Mouse (Mus musculus) neural tube, embryonic 15.5 days (tissue): ENCODE data around the gene Mrgprx2. TPM values are rescaled to one million over a fixed set of nuclear protein-coding genes. Genes with fewer than 3 reads are reported as not detected.
"Not testable (repeated sequence)": the region's sequence is repeated elsewhere in the genome, so short reads cannot be mapped to it uniquely, and the experiment has no call there.

Experiments
- ATAC-seq: fragments of 200-750 bp; cut with Nextera tagmentation; 2 replicates; pipeline ENCODE4 v1.8.0; 2017; ENCODE audit warnings: mild to moderate bottlenecking, moderate TSS enrichment, moderate library complexity; ENCODE audit not compliant: low FRiP score
- H3K27ac ChIP-seq: fragments of 300-500 bp; sonication (generic); replicated peaks from 2 replicates; pipeline ENCODE4 v1.5.1; 2015; ENCODE audit warnings: mild to moderate bottlenecking, inconsistent platforms
- H3K27me3 ChIP-seq: fragments of 300-500 bp; sonication (generic); replicated peaks from 2 replicates; pipeline ENCODE4 v1.6.1; 2015; ENCODE audit warnings: inconsistent platforms
- H3K36me3 ChIP-seq: fragments of 300-500 bp; sonication (generic); 2 replicates; pipeline ENCODE4 v1.6.1; 2015; ENCODE audit warnings: inconsistent platforms
- H3K4me1 ChIP-seq: fragments of 300-500 bp; sonication (generic); 2 replicates; pipeline ENCODE4 v1.6.1; 2015; ENCODE audit warnings: inconsistent platforms
- H3K4me2 ChIP-seq: fragments of 300-500 bp; sonication (generic); 2 replicates; pipeline ENCODE4 v1.6.1; 2015; ENCODE audit warnings: inconsistent platforms, mild to moderate bottlenecking, moderate library complexity
- H3K4me3 ChIP-seq: fragments of 300-500 bp; sonication (generic); replicated peaks from 2 replicates; pipeline ENCODE4 v1.5.1; 2015; ENCODE audit warnings: mild to moderate bottlenecking, inconsistent platforms
- H3K9ac ChIP-seq: fragments of 300-500 bp; sonication (generic); replicated peaks from 2 replicates; pipeline ENCODE4 v1.6.1; 2015; ENCODE audit warnings: mild to moderate bottlenecking, inconsistent platforms
- H3K9me3 ChIP-seq: fragments of 300-500 bp; sonication (generic); replicated peaks from 2 replicates; pipeline ENCODE4 v1.6.1; 2016; ENCODE audit warnings: inconsistent platforms
- WGBS: fragments of 180-500 bp; shearing (Covaris S2); methylation state at CpG from one replicate; pipeline ENCODE4 v1.1.7; 2015; ENCODE audit warnings: mixed read lengths; 5-methylcytosine and 5-hydroxymethylcytosine counted together
- polyA plus RNA-seq: library from polyadenylated mRNA; unstranded; fragments of >200 nt; fragmentation: Nextera tagmentation; extraction: Ambion mirVana; gene quantifications from 2 replicates; pipeline ENCODE4 v1.2.1, GENCODE M21; 2015

The Mrgprx2 gene
- polyA plus RNA-seq = not detected in 2 replicates

GRCm38 (mm10) chr7:48499221-48499620 is at the start of gene Mrgprx2:
Mrgprx2 (minus strand) TSS chr7:48499321.
- Histone ChIP-seq H3K27ac (no peak within 1 kb of the TSS), H3K4me3 (no peak within 1 kb of the TSS), H3K4me1 (no peaks in the 10 kb centered on the region), H3K9me3 (peaks cover 6% of the 10 kb centered on the region), H3K9ac (no peak within 1 kb of the TSS), H3K36me3 (no peaks in the 10 kb centered on the region), H3K27me3 (no peaks in the 10 kb centered on the region), H3K4me2 (no peak within 1 kb of the TSS)
- ATAC-seq = no peak

- H3K9ac ChIP-seq = no peak within 1 kb of the TSS
- ATAC-seq = no peak
- H3K4me3 ChIP-seq = no peak within 1 kb of the TSS
- no peaks in the 10 kb centered on the region for H3K27me3 ChIP-seq
- 83% methylated on average over 3 of the region's 3 CpGs for WGBS
- peaks cover 12% of the 10 kb centered on the region; the same call in 1 of the 2 replicates for H3K9me3 ChIP-seq
- H3K4me1 ChIP-seq = no peaks in the 10 kb centered on the region
- H3K4me2 ChIP-seq = no peak within 1 kb of the TSS
- H3K36me3 ChIP-seq = no peaks in the 10 kb centered on the region
- H3K27ac ChIP-seq = no peak within 1 kb of the TSS
Observed at GRCm38 (mm10) chr7:48456242-48456641, 42.9 kb downstream of the Mrgprx2 start, which contains the start of gene Mrgprb1. Mrgprb1 (minus strand) TSS chr7:48456342.

- ATAC-seq = no peak
- Histone ChIP-seq H3K27me3 (no peaks in the 10 kb centered on the region), H3K27ac (no peak overlapping the region), H3K4me3 (no peak overlapping the region), H3K9ac (no peak overlapping the region), H3K4me1 (no peaks in the 10 kb centered on the region), H3K4me2 (no peak overlapping the region), H3K36me3 (no peaks in the 10 kb centered on the region), H3K9me3 (peaks cover 10% of the 10 kb centered on the region; the same call in 1 of the 2 replicates)
- WGBS = 57% methylated on average over 3 of the region's 3 CpGs
Observed at GRCm38 (mm10) chr7:48436581-48436980, 62.5 kb downstream of the Mrgprx2 start.

GRCm38 (mm10) chr7:48435936-48436335 is 63.2 kb downstream of the Mrgprx2 start:
- H3K4me2 ChIP-seq, H3K4me3 ChIP-seq, H3K9ac ChIP-seq, H3K36me3 ChIP-seq, H3K27ac ChIP-seq, H3K4me1 ChIP-seq, H3K9me3 ChIP-seq, H3K27me3 ChIP-seq, ATAC-seq: not testable (repeated sequence)
- 85% methylated on average over 3 of the region's 3 CpGs for WGBS

Other genes starting within 250 kb of the Mrgprx2 start
- gene Mrgprb8, start 110.8 kb downstream of the Mrgprx2 start, polyA plus RNA-seq = not detected in 2 replicates
- gene Mrgprb1, start 43.0 kb downstream of the Mrgprx2 start, polyA plus RNA-seq = 0.04 TPM in 1 of 2 replicates, not detected in the other
- not detected in 2 replicates for gene Mrgprb2, start 58.8 kb upstream of the Mrgprx2 start, polyA plus RNA-seq
- not detected in 2 replicates for gene Mrgprb3, start 144.5 kb upstream of the Mrgprx2 start, polyA plus RNA-seq